Mouse (Mus musculus): ENCODE data around the gene Aimp2. TPM values are rescaled to one million over a fixed set of nuclear protein-coding genes. Genes with fewer than 3 reads are reported as not detected.

Gene Aimp2
- polyA plus RNA-seq, 1 experiment from 2014 or later, result 100 TPM

- Histone ChIP-seq H3K4me1 (ENCODE audit: control insufficient read depth, insufficient read depth, low read length) (no peaks in the 10 kb centered on the region), H3K36me3 (ENCODE audit: control insufficient read depth, insufficient read depth, low read length) (peaks cover 37% of the 10 kb centered on the region), H3K9me3 (ENCODE audit: control insufficient read depth, low read length) (no peaks in the 10 kb centered on the region), H3K9ac (ENCODE audit: low read depth, low read length) (no peak overlapping the region), H3K4me2 (ENCODE audit: low read depth, low read length) (no peak overlapping the region), H3K27me3 (replicated peaks; ENCODE audit: control insufficient read depth, insufficient read depth, low read length) (no peaks in the 10 kb centered on the region), H3K4me3 (ENCODE audit: low read depth, low read length) (no peak overlapping the region), H3K27ac (replicated peaks; ENCODE audit: low read depth, low read length) (no peak overlapping the region)
- ATAC-seq (ENCODE audit: low read depth) (no peak), DNase-seq (ENCODE audit: low spot score) (no peak)
- WGBS, result 87% methylated on average over 11 of the region's 11 CpGs
Measured at GRCm38 (mm10) chr5:143933414-143933813, 23.8 kb upstream of the Aimp2 start.

- H3K4me1 ChIP-seq (ENCODE audit: control insufficient read depth, insufficient read depth, low read length), result no peaks in the 10 kb centered on the region
- no peak within 1 kb of the TSS for H3K4me3 ChIP-seq (ENCODE audit: low read depth, low read length)
- no peaks in the 10 kb centered on the region for H3K9me3 ChIP-seq (ENCODE audit: control insufficient read depth, low read length)
- DNase-seq (ENCODE audit: low spot score) (peak; percentile 13), ATAC-seq (ENCODE audit: low read depth) (no peak)
- WGBS, result 21% methylated on average over 8 of the region's 8 CpGs
- H3K36me3 ChIP-seq (ENCODE audit: control insufficient read depth, insufficient read depth, low read length), result peaks cover 42% of the 10 kb centered on the region
- H3K27ac ChIP-seq (replicated peaks; ENCODE audit: low read depth, low read length), result no peak within 1 kb of the TSS
- no peak within 1 kb of the TSS; the same call in 1 of the 2 replicates for H3K4me2 ChIP-seq (ENCODE audit: low read depth, low read length)
- no peak within 1 kb of the TSS for H3K9ac ChIP-seq (ENCODE audit: low read depth, low read length)
- no peaks in the 10 kb centered on the region for H3K27me3 ChIP-seq (replicated peaks; ENCODE audit: control insufficient read depth, insufficient read depth, low read length)
Measured at GRCm38 (mm10) chr5:143932831-143933230, 23.2 kb upstream of the Aimp2 start, which contains the start of gene Rsph10b. Gene Rsph10b, plus strand, starts transcription at chr5:143933035.

GRCm38 (mm10) chr5:143931863-143932580 is 22.4 kb upstream of the Aimp2 start:
- H3K4me1 ChIP-seq (ENCODE audit: control insufficient read depth, insufficient read depth, low read length), result no peaks in the 10 kb centered on the region
- no peak overlapping the region for H3K27ac ChIP-seq (replicated peaks; ENCODE audit: low read depth, low read length)
- H3K4me3 ChIP-seq (ENCODE audit: low read depth, low read length), result no peak overlapping the region
- H3K4me2 ChIP-seq (ENCODE audit: low read depth, low read length), result no peak overlapping the region
- peaks cover 46% of the 10 kb centered on the region for H3K36me3 ChIP-seq (ENCODE audit: control insufficient read depth, insufficient read depth, low read length)
- H3K27me3 ChIP-seq (replicated peaks; ENCODE audit: control insufficient read depth, insufficient read depth, low read length), result no peaks in the 10 kb centered on the region
- 82% methylated on average over 6 of the region's 6 CpGs for WGBS
- H3K9me3 ChIP-seq (ENCODE audit: control insufficient read depth, low read length), result no peaks in the 10 kb centered on the region
- no peak overlapping the region for H3K9ac ChIP-seq (ENCODE audit: low read depth, low read length)
- ATAC-seq (ENCODE audit: low read depth) (no peak), DNase-seq (ENCODE audit: low spot score) (no peak)

- H3K4me1 ChIP-seq (ENCODE audit: control insufficient read depth, insufficient read depth, low read length), result no peaks in the 10 kb centered on the region
- no peak for ATAC-seq (ENCODE audit: low read depth)
Measured at GRCm38 (mm10) chr5:143930656-143931055, 21.0 kb upstream of the Aimp2 start.

GRCm38 (mm10) chr5:143929291-143929690 is 19.6 kb upstream of the Aimp2 start:
- no peak overlapping the region for H3K4me3 ChIP-seq (ENCODE audit: low read depth, low read length)
- no peak for ATAC-seq (ENCODE audit: low read depth)
- H3K4me2 ChIP-seq (ENCODE audit: low read depth, low read length), result no peak overlapping the region
- DNase-seq (ENCODE audit: low spot score), result no peak
- no peaks in the 10 kb centered on the region for H3K27me3 ChIP-seq (replicated peaks; ENCODE audit: control insufficient read depth, insufficient read depth, low read length)
- H3K27ac ChIP-seq (replicated peaks; ENCODE audit: low read depth, low read length), result no peak overlapping the region
- H3K36me3 ChIP-seq (ENCODE audit: control insufficient read depth, insufficient read depth, low read length), result peaks cover 74% of the 10 kb centered on the region
- 80% methylated on average over 4 of the region's 4 CpGs for WGBS
- H3K9ac ChIP-seq (ENCODE audit: low read depth, low read length), result no peak overlapping the region
- no peaks in the 10 kb centered on the region for H3K4me1 ChIP-seq (ENCODE audit: control insufficient read depth, insufficient read depth, low read length)
- no peaks in the 10 kb centered on the region for H3K9me3 ChIP-seq (ENCODE audit: control insufficient read depth, low read length)

More at GRCm38 (mm10) chr5:143930656-143931055, 21.0 kb upstream of the Aimp2 start:
- no peaks in the 10 kb centered on the region for H3K27me3 ChIP-seq (replicated peaks; ENCODE audit: control insufficient read depth, insufficient read depth, low read length)
- peaks cover 60% of the 10 kb centered on the region for H3K36me3 ChIP-seq (ENCODE audit: control insufficient read depth, insufficient read depth, low read length)
- DNase-seq (ENCODE audit: low spot score), result no peak
- H3K4me2 ChIP-seq (ENCODE audit: low read depth, low read length), result no peak overlapping the region
- H3K9ac ChIP-seq (ENCODE audit: low read depth, low read length), result no peak overlapping the region
- H3K9me3 ChIP-seq (ENCODE audit: control insufficient read depth, low read length), result no peaks in the 10 kb centered on the region
- WGBS, result 93% methylated on average over 12 of the region's 12 CpGs
- no peak overlapping the region for H3K27ac ChIP-seq (replicated peaks; ENCODE audit: low read depth, low read length)
- H3K4me3 ChIP-seq (ENCODE audit: low read depth, low read length), result no peak overlapping the region

- Histone ChIP-seq H3K4me3 (ENCODE audit: low read depth, low read length) (no peak within 1 kb of the TSS), H3K9ac (ENCODE audit: low read depth, low read length) (no peak within 1 kb of the TSS), H3K4me1 (ENCODE audit: control insufficient read depth, insufficient read depth, low read length) (no peaks in the 10 kb centered on the region), H3K36me3 (ENCODE audit: control insufficient read depth, insufficient read depth, low read length) (peaks cover 86% of the 10 kb centered on the region), H3K27ac (replicated peaks; ENCODE audit: low read depth, low read length) (no peak within 1 kb of the TSS), H3K4me2 (ENCODE audit: low read depth, low read length) (no peak within 1 kb of the TSS), H3K27me3 (replicated peaks; ENCODE audit: control insufficient read depth, insufficient read depth, low read length) (no peaks in the 10 kb centered on the region), H3K9me3 (ENCODE audit: control insufficient read depth, low read length) (no peaks in the 10 kb centered on the region)
- ATAC-seq (ENCODE audit: low read depth), result no peak
- 96% methylated on average over 8 of the region's 8 CpGs for WGBS
- DNase-seq (ENCODE audit: low spot score), result no peak
Measured at GRCm38 (mm10) chr5:143927875-143928274, 18.2 kb upstream of the Aimp2 start, which contains the start of gene Gm42421. Gene Gm42421, plus strand, starts transcription at chr5:143928175.

GRCm38 (mm10) chr5:143924781-143925452 is 15.3 kb upstream of the Aimp2 start:
- Histone ChIP-seq H3K27me3 (replicated peaks; ENCODE audit: control insufficient read depth, insufficient read depth, low read length) (no peaks in the 10 kb centered on the region), H3K27ac (replicated peaks; ENCODE audit: low read depth, low read length) (no peak overlapping the region), H3K36me3 (ENCODE audit: control insufficient read depth, insufficient read depth, low read length) (peaks cover 87% of the 10 kb centered on the region), H3K4me2 (ENCODE audit: low read depth, low read length) (no peak overlapping the region), H3K4me3 (ENCODE audit: low read depth, low read length) (no peak overlapping the region), H3K9me3 (ENCODE audit: control insufficient read depth, low read length) (no peaks in the 10 kb centered on the region), H3K9ac (ENCODE audit: low read depth, low read length) (no peak overlapping the region), H3K4me1 (ENCODE audit: control insufficient read depth, insufficient read depth, low read length) (no peaks in the 10 kb centered on the region)
- no peak for ATAC-seq (ENCODE audit: low read depth)
- no peak for DNase-seq (ENCODE audit: low spot score)
- 90% methylated on average over 6 of the region's 6 CpGs for WGBS

GRCm38 (mm10) chr5:143918120-143918519 is 8.5 kb upstream of the Aimp2 start:
- ATAC-seq (ENCODE audit: low read depth) (no peak), DNase-seq (ENCODE audit: low spot score) (no peak)
- H3K9me3 ChIP-seq (ENCODE audit: control insufficient read depth, low read length), result no peaks in the 10 kb centered on the region
- no peak overlapping the region for H3K9ac ChIP-seq (ENCODE audit: low read depth, low read length)
- H3K36me3 ChIP-seq (ENCODE audit: control insufficient read depth, insufficient read depth, low read length), result peaks cover 81% of the 10 kb centered on the region
- H3K27me3 ChIP-seq (replicated peaks; ENCODE audit: control insufficient read depth, insufficient read depth, low read length), result no peaks in the 10 kb centered on the region
- no peak overlapping the region for H3K4me3 ChIP-seq (ENCODE audit: low read depth, low read length)
- no peaks in the 10 kb centered on the region for H3K4me1 ChIP-seq (ENCODE audit: control insufficient read depth, insufficient read depth, low read length)
- H3K4me2 ChIP-seq (ENCODE audit: low read depth, low read length), result no peak overlapping the region
- H3K27ac ChIP-seq (replicated peaks; ENCODE audit: low read depth, low read length), result no peak overlapping the region
- WGBS, result 92% methylated on average over 3 of the region's 3 CpGs
